Mouse (Mus musculus) midbrain, postnatal 0 days (tissue): ENCODE measurements around the gene Gm17662. TPM values are rescaled to one million over a fixed set of nuclear protein-coding genes. Genes with fewer than 3 reads are reported as not detected.

ENCODE experiments used
- ATAC-seq: fragments of 200-750 bp; cut with Nextera tagmentation; 2 replicates; pipeline ENCODE4 v1.8.0; 2017; ENCODE audit warnings: moderate number of reproducible peaks, mild to moderate bottlenecking, moderate TSS enrichment, moderate library complexity; ENCODE audit not compliant: low FRiP score
- DNase-seq: peaks from one replicate; pipeline ENCODE4 v3.0.0-alpha.2; 2015; ENCODE audit warnings: low spot score
- H3K27ac ChIP-seq: fragments of 300-500 bp; sonication (generic); 2 replicates; pipeline ENCODE4 v1.5.1; 2014; ENCODE audit warnings: low read depth, mild to moderate bottlenecking, low read length, mixed read lengths
- H3K27me3 ChIP-seq: fragments of 300-500 bp; sonication (generic); 2 replicates; pipeline ENCODE4 v1.6.1; 2014; ENCODE audit warnings: low read length, control low read depth, mixed read lengths; ENCODE audit not compliant: insufficient read depth
- H3K36me3 ChIP-seq: fragments of 300-500 bp; sonication (generic); 2 replicates; pipeline ENCODE4 v1.6.1; 2014; ENCODE audit warnings: low read length, control low read depth, mixed read lengths; ENCODE audit not compliant: insufficient read depth
- H3K4me1 ChIP-seq: fragments of 300-500 bp; sonication (generic); 2 replicates; pipeline ENCODE4 v1.6.1; 2014; ENCODE audit warnings: mild to moderate bottlenecking, control low read depth, antibody characterized with exemption, low read length, mixed read lengths; ENCODE audit not compliant: insufficient read depth
- H3K4me2 ChIP-seq: fragments of 300-500 bp; sonication (generic); 2 replicates; pipeline ENCODE4 v1.6.1; 2014; ENCODE audit warnings: low read depth, mild to moderate bottlenecking, low read length, mixed read lengths; ENCODE audit not compliant: poor library complexity, severe bottlenecking
- H3K4me3 ChIP-seq: fragments of 300-500 bp; sonication (generic); 2 replicates; pipeline ENCODE4 v1.5.1; 2014; ENCODE audit warnings: low read depth, mild to moderate bottlenecking, low read length, moderate library complexity
- H3K9ac ChIP-seq: fragments of 300-500 bp; sonication (generic); replicated peaks from 2 replicates; pipeline ENCODE4 v1.6.1; 2014; ENCODE audit warnings: mild to moderate bottlenecking, low read length, moderate library complexity, mixed read lengths; ENCODE audit not compliant: poor library complexity, severe bottlenecking
- H3K9me3 ChIP-seq: fragments of 300-500 bp; sonication (generic); 2 replicates; pipeline ENCODE4 v1.6.1; 2016; ENCODE audit warnings: low read length, control low read depth
- CTCF ChIP-seq: IDR thresholded peaks from 2 replicates; pipeline ENCODE4 v1.5.1; 2016; ENCODE audit warnings: antibody characterized with exemption, mild to moderate bottlenecking
- WGBS: fragments of 180-500 bp; shearing (Covaris S2); extraction: QIAGEN DNeasy Blood & Tissue Kit; methylation state at CpG from one replicate; pipeline ENCODE4 v1.1.7; 2014; 5-methylcytosine and 5-hydroxymethylcytosine counted together
- polyA plus RNA-seq: library from polyadenylated mRNA; unstranded; fragments of >200 nt; fragmentation: Nextera tagmentation; extraction: Ambion mirVana; gene quantifications from 2 replicates; pipeline ENCODE4 v1.2.1, GENCODE M21; 2015
- total RNA-seq: library from RNA; depleted of rRNA; stranded (reverse); fragments of >200 nt; gene quantifications from 2 replicates; pipeline ENCODE4 v1.2.3, GENCODE M21; 2014

Gm17662 gene
- total and polyA plus RNA-seq, 2 experiments from 2014 or later, result not detected

DNA sequence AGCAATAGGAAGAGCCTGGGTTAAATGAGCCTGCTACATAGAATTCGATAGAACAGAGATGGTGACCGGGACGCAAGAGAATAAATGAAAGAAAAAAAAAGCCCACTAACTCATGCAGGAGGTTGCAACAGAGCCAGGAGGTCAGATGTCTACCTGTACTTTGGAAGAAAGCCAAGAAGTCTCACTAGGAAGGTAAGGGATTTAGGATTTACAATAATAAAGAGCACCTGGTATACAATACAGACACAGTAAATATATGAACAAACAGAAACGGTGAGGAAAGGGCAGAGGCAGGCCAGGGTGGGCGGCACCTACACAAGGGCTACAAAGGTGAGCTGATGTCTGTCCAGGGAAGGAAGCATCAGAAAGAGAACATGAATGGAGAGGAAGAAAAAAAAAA, 14.9 kb upstream of the Gm17662 start:
- Histone ChIP-seq H3K27ac (no peak overlapping the region), H3K36me3 (no peaks in the 10 kb centered on the region), H3K4me2 (no peak overlapping the region), H3K9ac (no peak overlapping the region), H3K27me3 (no peaks in the 10 kb centered on the region), H3K9me3 (no peaks in the 10 kb centered on the region), H3K4me1 (0 out of 2 replicates have a peak, but pooled peaks cover 3% of the 10 kb centered on the region), H3K4me3 (no peak overlapping the region)
- ATAC-seq (no peak), DNase-seq (no peak)
- WGBS, result 86% methylated on average over 5 of the region's 5 CpGs
- TF ChIP-seq CTCF, result no peak

DNA sequence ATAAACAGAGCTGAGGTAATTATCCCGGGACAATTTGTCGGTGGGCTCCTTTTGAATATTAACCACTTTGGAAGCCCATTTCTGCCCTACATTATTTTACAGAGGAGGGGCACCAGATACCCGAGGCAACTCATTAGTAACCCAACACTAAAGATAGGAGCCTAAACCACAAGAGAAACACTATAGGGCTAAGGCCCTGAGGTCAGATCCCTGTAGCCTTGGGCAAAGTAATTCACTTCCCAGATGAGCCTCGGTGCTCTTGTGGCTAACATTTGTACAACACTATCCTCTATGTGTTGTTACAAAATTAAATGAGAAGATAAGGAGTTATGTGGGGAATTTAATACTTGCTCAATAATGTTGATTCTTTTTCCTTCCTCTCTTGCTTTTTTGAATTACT, 13.6 kb upstream of the Gm17662 start:
- Histone ChIP-seq H3K27ac (no peak overlapping the region), H3K4me2 (no peak overlapping the region), H3K27me3 (no peaks in the 10 kb centered on the region), H3K9me3 (no peaks in the 10 kb centered on the region), H3K4me1 (0 out of 2 replicates have a peak, but pooled peaks cover 3% of the 10 kb centered on the region), H3K36me3 (no peaks in the 10 kb centered on the region), H3K4me3 (no peak overlapping the region), H3K9ac (no peak overlapping the region)
- DNase-seq (no peak), ATAC-seq (no peak)
- TF ChIP-seq CTCF, result no peak
- 38% methylated on average over 4 of the region's 4 CpGs for WGBS

DNA sequence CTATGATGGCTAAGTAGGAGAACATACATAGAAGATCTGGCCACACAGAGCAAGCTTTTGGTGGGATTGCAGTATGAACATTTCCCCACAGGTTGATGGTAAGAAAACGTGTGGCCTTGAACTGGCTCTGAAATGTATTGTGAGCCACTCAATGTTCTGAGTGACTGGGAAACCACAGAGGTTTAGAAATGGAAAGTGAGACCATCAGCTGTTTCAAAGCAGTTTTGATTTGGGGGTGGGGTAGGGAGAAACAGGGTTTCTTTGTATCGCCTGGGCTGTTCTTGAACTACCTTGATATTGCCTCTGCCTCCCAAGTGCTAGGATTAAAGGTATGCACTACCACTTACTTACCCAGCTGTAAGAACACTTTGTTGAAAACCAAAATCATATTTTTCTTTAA, 1.9 kb upstream of the Gm17662 start:
- WGBS, result 88% methylated on average over 2 of the region's 2 CpGs
- Histone ChIP-seq H3K4me3 (no peak overlapping the region), H3K9ac (no peak overlapping the region), H3K4me2 (no peak overlapping the region), H3K4me1 (no peaks in the 10 kb centered on the region), H3K27ac (no peak overlapping the region), H3K36me3 (no peaks in the 10 kb centered on the region), H3K27me3 (no peaks in the 10 kb centered on the region), H3K9me3 (no peaks in the 10 kb centered on the region)
- TF ChIP-seq CTCF, result no peak
- ATAC-seq (no peak), DNase-seq (no peak)

DNA sequence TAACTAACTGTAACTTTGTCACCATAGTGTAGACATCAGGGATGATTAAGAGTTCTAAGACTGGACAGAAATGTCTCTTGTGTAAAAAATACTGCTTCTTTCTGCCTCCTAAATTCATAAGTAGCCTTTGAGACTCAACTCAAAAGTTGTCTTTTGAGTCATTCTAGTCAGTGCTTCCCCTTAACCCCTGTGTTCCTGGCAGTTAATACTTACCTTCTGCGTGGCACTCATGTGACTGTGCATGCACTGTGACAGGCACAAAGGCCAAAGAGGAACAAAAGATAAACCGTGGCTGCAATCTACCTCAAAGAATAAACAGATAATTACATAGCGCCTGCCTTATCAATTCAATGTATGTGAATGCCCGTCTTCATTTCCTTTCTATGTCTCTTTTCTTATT, 694 bp downstream of the Gm17662 start:
- H3K4me2 ChIP-seq, result no peak overlapping the region
- no peaks in the 10 kb centered on the region for H3K27me3 ChIP-seq
- H3K9me3 ChIP-seq, result no peaks in the 10 kb centered on the region
- ATAC-seq (no peak), DNase-seq (no peak)
- no peak for TF ChIP-seq CTCF
- H3K36me3 ChIP-seq, result no peaks in the 10 kb centered on the region
- H3K9ac ChIP-seq, result no peak overlapping the region
- 80% methylated on average over 4 of the region's 4 CpGs for WGBS
- H3K4me3 ChIP-seq, result no peak overlapping the region
- no peaks in the 10 kb centered on the region for H3K4me1 ChIP-seq
- no peak overlapping the region for H3K27ac ChIP-seq

DNA sequence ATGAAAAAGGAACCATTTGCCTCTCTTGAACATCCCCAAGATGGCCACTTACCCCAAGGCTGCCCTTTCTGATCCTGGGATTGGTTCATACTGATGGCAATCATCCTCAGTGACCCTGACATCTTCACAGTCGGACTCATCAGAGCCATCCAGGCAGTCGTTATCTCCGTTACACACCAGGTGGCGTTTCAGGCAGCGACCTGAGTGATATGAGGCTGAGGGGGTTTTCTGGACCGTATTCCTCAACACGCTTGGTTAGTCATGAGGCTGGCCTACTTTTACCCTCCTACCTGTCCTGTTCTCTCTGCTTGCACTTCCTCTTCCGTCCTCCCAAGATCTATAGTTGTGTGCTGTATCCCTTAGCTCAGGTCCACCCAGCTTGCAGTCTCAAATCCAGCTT, 4.1 kb downstream of the Gm17662 start:
- TF ChIP-seq CTCF, result no peak
- WGBS, result 83% methylated on average over 8 of the region's 8 CpGs
- Histone ChIP-seq H3K4me1 (no peaks in the 10 kb centered on the region), H3K4me3 (no peak overlapping the region), H3K36me3 (no peaks in the 10 kb centered on the region), H3K4me2 (no peak overlapping the region), H3K9ac (no peak overlapping the region), H3K9me3 (no peaks in the 10 kb centered on the region), H3K27ac (no peak overlapping the region), H3K27me3 (no peaks in the 10 kb centered on the region)
- DNase-seq (no peak), ATAC-seq (no peak)

DNA sequence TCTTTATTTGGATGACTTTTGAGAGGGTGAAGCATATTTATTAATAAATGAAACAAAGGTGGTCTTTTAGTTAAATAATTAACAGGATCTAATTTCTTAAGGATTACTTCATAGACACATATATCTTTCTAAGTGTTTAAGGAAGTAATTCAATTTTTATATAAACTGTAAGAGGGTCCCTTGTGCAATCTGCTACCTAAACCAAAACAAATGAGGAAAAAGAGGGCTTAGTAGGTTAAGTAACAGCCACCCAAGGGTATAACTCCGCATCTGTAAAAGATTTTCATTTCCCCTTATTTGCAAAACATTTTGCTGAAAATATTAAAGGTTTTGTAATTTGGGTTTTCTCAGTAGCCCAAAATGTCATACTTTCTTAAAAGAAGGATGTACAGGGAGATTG, 7.3 kb downstream of the Gm17662 start:
- no peaks in the 10 kb centered on the region for H3K36me3 ChIP-seq
- no peaks in the 10 kb centered on the region for H3K9me3 ChIP-seq
- H3K27me3 ChIP-seq, result no peaks in the 10 kb centered on the region
- H3K4me1 ChIP-seq, result no peaks in the 10 kb centered on the region
- H3K4me2 ChIP-seq, result no peak overlapping the region
- no peak for TF ChIP-seq CTCF
- no peak overlapping the region for H3K4me3 ChIP-seq
- 80% methylated on average over 1 of the region's 1 CpGs for WGBS
- no peak overlapping the region for H3K9ac ChIP-seq
- no peak overlapping the region for H3K27ac ChIP-seq
- no peak for DNase-seq
- no peak for ATAC-seq
